Mouse (Mus musculus) hindbrain, embryonic 14.5 days (tissue): ENCODE measurements around the gene Ambra1. TPM values are rescaled to one million over a fixed set of nuclear protein-coding genes. Genes with fewer than 3 reads are reported as not detected.

Experiments used
- ATAC-seq: fragments of 200-750 bp; cut with Nextera tagmentation; 2 replicates; pipeline ENCODE4 v1.8.0; 2017; ENCODE audit warnings: moderate number of reproducible peaks, mild to moderate bottlenecking, moderate TSS enrichment, moderate library complexity; ENCODE audit not compliant: low FRiP score
- DNase-seq: peaks from one replicate; pipeline ENCODE4 v3.0.0-alpha.2; 2015; ENCODE audit warnings: low spot score
- H3K27ac ChIP-seq: fragments of 300-500 bp; sonication (generic); 2 replicates; pipeline ENCODE4 v1.5.1; 2014; ENCODE audit warnings: mild to moderate bottlenecking, moderate library complexity
- H3K27me3 ChIP-seq: fragments of 300-500 bp; sonication (generic); 2 replicates; pipeline ENCODE4 v1.6.1; 2014; ENCODE audit warnings: mild to moderate bottlenecking, low read length, mixed read lengths; ENCODE audit not compliant: control insufficient read depth, insufficient read depth
- H3K36me3 ChIP-seq: fragments of 300-500 bp; sonication (generic); replicated peaks from 2 replicates; pipeline ENCODE4 v1.6.1; 2014; ENCODE audit not compliant: control insufficient read depth, insufficient read depth
- H3K4me1 ChIP-seq: fragments of 300-500 bp; sonication (generic); replicated peaks from 2 replicates; pipeline ENCODE4 v1.6.1; 2014; ENCODE audit warnings: antibody characterized with exemption, low read length, mixed read lengths; ENCODE audit not compliant: control insufficient read depth, insufficient read depth
- H3K4me2 ChIP-seq: fragments of 300-500 bp; sonication (generic); replicated peaks from 2 replicates; pipeline ENCODE4 v1.6.1; 2014; ENCODE audit warnings: mild to moderate bottlenecking, moderate library complexity
- H3K4me3 ChIP-seq: fragments of 300-500 bp; sonication (generic); replicated peaks from 2 replicates; pipeline ENCODE4 v1.5.1; 2014; ENCODE audit warnings: mild to moderate bottlenecking, low read length
- H3K9ac ChIP-seq: fragments of 300-500 bp; sonication (generic); 2 replicates; pipeline ENCODE4 v1.6.1; 2014
- H3K9me3 ChIP-seq: fragments of 300-500 bp; sonication (generic); 2 replicates; pipeline ENCODE4 v1.6.1; 2016; ENCODE audit warnings: low read length; ENCODE audit not compliant: control insufficient read depth
- WGBS: fragments of 180-500 bp; shearing (Covaris S2); extraction: QIAGEN DNeasy Blood & Tissue Kit; methylation state at CpG from one replicate; pipeline ENCODE4 v1.1.7; 2014; 5-methylcytosine and 5-hydroxymethylcytosine counted together
- polyA plus RNA-seq: library from polyadenylated mRNA; unstranded; fragments of >200 nt; fragmentation: Nextera tagmentation; extraction: Ambion mirVana; gene quantifications from 2 replicates; pipeline ENCODE4 v1.2.1, GENCODE M21; 2014

Gene Ambra1
- polyA plus RNA-seq = 20.8 and 22.2 TPM in 2 replicates

GRCm38 (mm10) chr2:91729971-91730821, at the start of gene Ambra1:
Gene Ambra1, plus strand, starts transcription at chr2:91730134.
- Histone ChIP-seq H3K27ac (peak within 1 kb of the TSS; percentile 87), H3K4me3 (peak within 1 kb of the TSS; percentile 99), H3K9ac (peak within 1 kb of the TSS; percentile 93), H3K4me1 (peaks cover 9% of the 10 kb centered on the region), H3K36me3 (no peaks in the 10 kb centered on the region), H3K9me3 (no peaks in the 10 kb centered on the region), H3K4me2 (peak within 1 kb of the TSS; percentile 71), H3K27me3 (no peaks in the 10 kb centered on the region)
- DNase-seq = peak; percentile 98
- WGBS = under 1% methylated on average over 65 of the region's 68 CpGs
- ATAC-seq = peak; percentile 92

GRCm38 (mm10) chr2:91682850-91683249, 47.1 kb upstream of the Ambra1 start:
- H3K27ac ChIP-seq = no peak overlapping the region
- no peaks in the 10 kb centered on the region for H3K9me3 ChIP-seq
- no peak overlapping the region for H3K9ac ChIP-seq
- no peaks in the 10 kb centered on the region for H3K27me3 ChIP-seq
- peaks cover 92% of the 10 kb centered on the region for H3K36me3 ChIP-seq
- H3K4me3 ChIP-seq = no peak overlapping the region
- ATAC-seq = no peak
- no peaks in the 10 kb centered on the region for H3K4me1 ChIP-seq
- WGBS = 57% methylated on average over 4 of the region's 4 CpGs
- no peak overlapping the region for H3K4me2 ChIP-seq
- DNase-seq = peak; percentile 38

- WGBS = 81% methylated on average over 8 of the region's 8 CpGs
- Histone ChIP-seq H3K9me3 (no peaks in the 10 kb centered on the region), H3K36me3 (peaks cover 90% of the 10 kb centered on the region), H3K27ac (no peak overlapping the region), H3K4me1 (no peaks in the 10 kb centered on the region), H3K9ac (no peak overlapping the region), H3K4me3 (no peak overlapping the region), H3K4me2 (no peak overlapping the region), H3K27me3 (no peaks in the 10 kb centered on the region)
- no peak for ATAC-seq
- no peak for DNase-seq
These were observed 46.0 kb upstream of the Ambra1 start for GRCm38 (mm10) chr2:91683919-91684318.

DNA sequence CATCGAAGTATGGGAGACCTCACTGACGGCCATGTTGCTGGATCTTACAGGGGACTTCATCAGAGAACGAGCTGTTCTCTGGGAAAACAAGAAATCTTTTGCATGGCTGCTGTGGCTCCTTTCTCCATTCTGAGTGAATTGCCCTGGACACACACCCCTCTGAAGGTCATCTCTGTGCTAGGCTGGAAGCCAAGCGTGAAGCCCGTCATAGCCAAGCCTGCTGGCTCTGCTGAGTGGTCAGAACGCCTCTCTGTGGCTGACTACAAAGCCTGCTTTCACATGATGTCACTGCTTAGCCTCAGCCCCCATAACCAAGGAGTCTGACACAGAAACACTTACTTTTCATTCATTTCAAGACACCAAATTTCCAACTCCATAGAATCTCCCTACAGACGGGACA, 40.5 kb upstream of the Ambra1 start:
- Histone ChIP-seq H3K36me3 (peaks cover 83% of the 10 kb centered on the region), H3K4me3 (no peak overlapping the region), H3K27me3 (no peaks in the 10 kb centered on the region), H3K9me3 (no peaks in the 10 kb centered on the region), H3K4me2 (no peak overlapping the region), H3K27ac (no peak overlapping the region), H3K4me1 (no peaks in the 10 kb centered on the region), H3K9ac (no peak overlapping the region)
- DNase-seq (no peak), ATAC-seq (no peak)
- 85% methylated on average over 7 of the region's 7 CpGs for WGBS

GRCm38 (mm10) chr2:91695436-91696224, 34.3 kb upstream of the Ambra1 start:
- H3K4me2 ChIP-seq = no peak overlapping the region
- peaks cover 39% of the 10 kb centered on the region for H3K36me3 ChIP-seq
- H3K9me3 ChIP-seq = no peaks in the 10 kb centered on the region
- H3K4me1 ChIP-seq = no peaks in the 10 kb centered on the region
- no peak for DNase-seq
- H3K9ac ChIP-seq = no peak overlapping the region
- no peak overlapping the region for H3K27ac ChIP-seq
- H3K4me3 ChIP-seq = no peak overlapping the region
- 93% methylated on average over 10 of the region's 10 CpGs for WGBS
- ATAC-seq = no peak
- H3K27me3 ChIP-seq = no peaks in the 10 kb centered on the region

- Histone ChIP-seq H3K4me3 (no peak overlapping the region), H3K27me3 (no peaks in the 10 kb centered on the region), H3K36me3 (peaks cover 33% of the 10 kb centered on the region), H3K4me2 (no peak overlapping the region), H3K4me1 (no peaks in the 10 kb centered on the region), H3K9me3 (no peaks in the 10 kb centered on the region), H3K27ac (no peak overlapping the region), H3K9ac (no peak overlapping the region)
- 90% methylated on average over 1 of the region's 1 CpGs for WGBS
- ATAC-seq (no peak), DNase-seq (no peak)
These were observed 33.7 kb upstream of the Ambra1 start for GRCm38 (mm10) chr2:91696225-91696590.

DNA sequence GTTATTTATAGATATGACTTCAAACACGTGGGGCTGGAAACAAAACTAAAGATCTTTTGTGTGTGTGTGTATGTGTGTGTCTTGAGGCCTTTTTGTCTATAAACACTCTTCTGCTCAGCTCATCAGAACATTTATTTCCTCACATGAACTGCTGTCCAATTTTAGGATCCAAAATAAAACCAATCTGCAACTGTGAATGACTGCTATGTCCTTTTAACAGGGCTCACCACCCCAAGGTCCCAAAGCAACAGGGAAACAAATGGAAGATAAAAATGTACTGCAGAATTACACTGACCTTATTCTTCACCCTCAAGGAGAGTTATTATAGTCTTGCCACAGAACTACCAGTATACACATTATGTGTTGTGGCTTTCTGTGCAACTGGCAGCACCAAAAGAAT, 30.7 kb upstream of the Ambra1 start:
- Histone ChIP-seq H3K4me2 (no peak overlapping the region), H3K4me3 (no peak overlapping the region), H3K9me3 (no peaks in the 10 kb centered on the region), H3K27ac (no peak overlapping the region), H3K4me1 (no peaks in the 10 kb centered on the region), H3K36me3 (peaks cover 14% of the 10 kb centered on the region), H3K9ac (no peak overlapping the region), H3K27me3 (no peaks in the 10 kb centered on the region)
- DNase-seq (no peak), ATAC-seq (no peak)
- WGBS = 77% methylated on average over 1 of the region's 1 CpGs

DNA sequence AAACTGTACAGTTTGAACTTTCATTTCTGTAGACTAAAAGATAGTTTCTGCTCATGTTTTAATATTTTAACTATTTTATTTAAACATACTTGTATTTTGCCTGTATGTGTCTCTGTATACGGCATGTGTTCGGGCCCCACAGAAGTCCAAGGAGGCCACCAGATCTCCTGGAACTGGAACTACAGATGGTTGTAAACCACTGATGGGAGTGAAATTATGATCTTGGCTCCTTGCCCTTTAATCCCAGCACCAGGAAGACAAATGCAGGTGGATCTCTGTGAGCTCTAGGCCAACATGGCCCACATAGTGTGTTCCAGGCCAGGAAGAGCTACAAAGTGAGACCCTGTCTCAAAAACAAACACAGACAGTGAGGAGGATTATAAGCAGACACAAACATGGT, 28.6 kb upstream of the Ambra1 start:
- no peak for DNase-seq
- 96% methylated on average over 2 of the region's 2 CpGs for WGBS
- H3K36me3 ChIP-seq = no peaks in the 10 kb centered on the region
- no peak overlapping the region for H3K4me2 ChIP-seq
- ATAC-seq = no peak
- H3K4me1 ChIP-seq = no peaks in the 10 kb centered on the region
- no peaks in the 10 kb centered on the region for H3K9me3 ChIP-seq
- H3K27ac ChIP-seq = no peak overlapping the region
- H3K9ac ChIP-seq = no peak overlapping the region
- no peak overlapping the region for H3K4me3 ChIP-seq
- H3K27me3 ChIP-seq = no peaks in the 10 kb centered on the region

DNA sequence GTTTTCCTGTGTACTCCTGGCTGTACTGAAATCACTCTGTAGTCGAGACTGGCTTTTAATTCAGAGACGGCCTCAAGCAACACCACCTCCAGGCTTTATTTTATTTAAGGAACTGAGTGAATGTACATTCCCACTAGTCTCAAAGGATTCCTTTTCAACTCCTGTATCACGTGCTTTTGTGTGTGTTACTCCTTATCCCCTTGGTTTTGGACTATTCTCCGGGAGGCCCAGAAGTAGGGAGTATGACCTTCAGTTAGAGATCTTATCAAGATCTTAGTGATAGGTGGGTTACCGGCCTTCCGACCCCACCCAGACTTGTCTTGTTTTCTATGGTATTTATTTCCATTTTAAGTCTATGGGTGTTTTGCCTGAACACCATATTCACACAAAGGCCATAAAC, 24.2 kb upstream of the Ambra1 start:
- 88% methylated on average over 6 of the region's 6 CpGs for WGBS
- no peak for DNase-seq

More for the DNA sequence above, 24.2 kb upstream of the Ambra1 start:
- Histone ChIP-seq H3K9me3 (no peaks in the 10 kb centered on the region), H3K27me3 (no peaks in the 10 kb centered on the region), H3K27ac (no peak overlapping the region), H3K4me3 (no peak overlapping the region), H3K4me1 (peaks cover 6% of the 10 kb centered on the region), H3K36me3 (no peaks in the 10 kb centered on the region), H3K9ac (no peak overlapping the region), H3K4me2 (no peak overlapping the region)
- ATAC-seq = no peak
